Mouse (Mus musculus) left cerebral cortex, adult 8-10 months (tissue): ENCODE measurements around the gene Slc35f4. TPM values are rescaled to one million over a fixed set of nuclear protein-coding genes. Genes with fewer than 3 reads are reported as not detected.
"Not testable (repeated sequence)": the region's sequence is repeated elsewhere in the genome, so short reads cannot be mapped to it uniquely, and the experiment has no call there.

ENCODE experiments used
- DNase-seq, 2 experiments: peaks; one replicate each; pipeline ENCODE4 v3.0.0; 2022; ENCODE audit warnings: low spot score in 2 of 2
- microRNA-seq, 2 experiments: library from miRNA; unstranded; fragments of <30 nt; microRNA quantifications; one replicate each; pipeline ENCODE4 v1.2.0; 2022
- total RNA-seq, 4 experiments: library from RNA; stranded (reverse); gene quantifications; 2 replicates each; pipeline ENCODE4 v1.2.4; 2022

Gene Slc35f4
- total RNA-seq, 4 experiments from 2014 or later: 19.8 to 22.8 (median 21.1) TPM

DNA sequence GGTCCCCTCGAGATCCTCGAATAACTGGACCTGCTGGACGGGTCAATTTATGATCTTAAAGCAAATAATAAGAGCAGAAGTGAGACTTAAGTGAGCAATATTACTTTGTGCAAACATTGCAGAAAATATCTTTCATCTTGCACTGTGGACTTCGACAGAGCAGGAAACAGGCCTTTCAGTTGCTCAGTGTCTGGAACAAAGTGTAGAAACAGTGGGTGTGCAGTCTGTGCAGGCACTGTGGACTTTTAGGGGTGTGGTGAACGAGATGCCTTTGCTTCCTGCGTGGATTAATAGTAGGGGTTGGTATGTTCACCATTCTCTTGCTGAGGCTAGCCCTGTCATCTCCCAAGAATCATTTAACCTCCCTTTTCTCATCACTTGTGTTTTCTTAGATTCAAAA lies 247.0 kb downstream of the Slc35f4 start:
- no peak for DNase-seq

DNA sequence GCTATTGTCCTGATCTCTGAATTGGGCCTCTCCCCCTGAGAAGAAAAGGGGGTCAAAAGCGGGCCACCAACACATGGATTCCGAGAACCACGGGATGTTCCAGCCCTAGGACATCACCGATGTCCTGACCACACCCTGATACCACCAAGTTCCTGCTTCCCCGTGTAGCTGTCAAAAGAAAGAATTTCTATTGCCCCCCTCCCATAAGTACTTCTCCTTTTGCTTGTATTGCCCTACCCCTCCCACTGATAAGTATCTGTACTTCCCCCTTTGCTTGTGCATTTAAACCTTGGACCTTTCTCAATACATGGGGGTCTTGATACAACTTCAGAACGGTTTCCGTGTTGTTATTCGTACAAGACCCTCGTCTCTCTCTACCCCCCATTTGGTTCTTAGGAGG lies 247.4 kb downstream of the Slc35f4 start:
- DNase-seq: not testable (repeated sequence)

DNA sequence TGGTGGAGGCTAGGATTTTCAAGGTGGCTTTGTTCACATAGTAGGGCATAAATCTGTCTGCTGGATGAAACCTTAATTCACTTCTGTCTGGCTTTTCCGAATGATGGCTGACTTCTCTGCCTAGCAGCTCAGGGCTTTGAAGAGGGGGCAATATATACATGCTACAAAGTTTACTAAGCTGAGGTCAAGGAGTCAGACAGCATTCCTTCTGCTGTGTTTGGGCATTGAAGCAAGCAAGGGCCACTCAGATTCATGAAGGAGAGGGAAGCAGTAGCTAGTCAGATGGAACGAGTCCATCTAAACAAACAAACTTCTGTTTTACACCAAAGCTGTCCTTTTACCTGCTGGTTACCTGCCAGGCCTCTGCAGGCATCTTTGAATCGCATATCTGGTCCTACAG lies 248.2 kb downstream of the Slc35f4 start:
- DNase-seq: no peak

DNA sequence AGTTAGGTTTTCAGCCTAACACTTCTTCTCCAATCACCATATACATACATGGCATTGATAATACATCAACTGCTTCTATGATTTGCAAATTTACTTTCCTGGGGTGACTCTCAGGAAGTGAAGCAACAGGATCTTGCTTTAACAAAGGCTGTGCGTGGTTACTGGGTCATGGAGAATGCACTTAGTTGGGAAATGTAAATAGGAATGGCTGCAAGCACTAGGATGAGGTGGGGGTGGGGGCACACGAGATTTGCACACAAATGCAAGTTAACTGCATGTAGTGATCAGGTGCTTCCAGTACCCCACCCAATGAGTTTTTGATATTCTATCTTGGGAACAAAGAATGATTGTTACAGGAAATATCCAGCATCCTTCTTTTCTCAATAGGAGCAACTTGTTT lies 250.5 kb downstream of the Slc35f4 start:
- DNase-seq: no peak

DNA sequence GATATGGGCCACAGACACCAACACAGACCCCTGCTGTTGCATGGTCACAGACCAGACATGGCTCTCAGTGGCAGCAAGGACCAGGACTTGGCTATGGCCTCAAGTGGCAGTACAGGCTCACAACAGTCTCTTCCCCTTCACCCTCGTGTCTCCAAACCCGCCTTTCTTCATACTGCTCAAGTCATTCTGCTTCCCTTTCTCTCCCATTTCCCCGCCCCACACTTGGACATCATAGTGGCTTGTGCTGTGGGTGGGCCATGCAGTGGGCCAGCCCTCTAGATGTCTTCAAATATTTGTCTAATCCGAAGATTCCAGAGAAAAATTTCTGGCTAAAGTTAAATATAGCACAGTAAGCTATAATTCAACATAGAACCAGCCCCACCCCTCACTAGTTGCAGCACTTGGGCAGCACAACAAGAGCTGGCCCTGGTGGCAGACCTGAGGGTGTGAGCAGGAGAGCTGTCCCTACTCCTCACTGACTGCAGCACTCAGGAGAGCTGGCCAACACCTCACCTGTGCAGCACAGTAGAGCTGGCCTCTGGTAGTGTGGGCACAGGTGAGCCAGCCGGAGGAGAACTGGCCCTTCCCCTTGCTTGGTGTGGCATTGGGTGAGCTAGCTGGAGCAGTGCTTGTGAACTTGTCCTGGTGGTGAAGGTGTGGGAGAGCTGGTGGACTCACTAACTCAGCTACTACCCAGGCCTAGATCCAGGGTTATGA lies 260.4 kb downstream of the Slc35f4 start:
- no peak for DNase-seq

Small RNA genes lying within 50 kb of the gene (microRNA-seq; reads per million reads assigned to microRNA genes)
- 0 reads per million in 2 experiments for gene Gm22949
